Mouse (Mus musculus) embryonic fibroblast, embryonic 13.5 days (primary cell): ENCODE data around the gene Rtl5.

Source experiments
- CTCF ChIP-seq: IDR thresholded peaks from 2 replicates; pipeline ENCODE4 v1.5.1; 2011; ENCODE audit warnings: mild to moderate bottlenecking, control low read depth, low read length, moderate library complexity, borderline replicate concordance; ENCODE audit not compliant: insufficient read depth
- POLR2A ChIP-seq: IDR thresholded peaks from 2 replicates; pipeline ENCODE4 v1.6.1; 2011; ENCODE audit warnings: low read depth, mild to moderate bottlenecking, control low read depth, low read length, moderate library complexity

DNA sequence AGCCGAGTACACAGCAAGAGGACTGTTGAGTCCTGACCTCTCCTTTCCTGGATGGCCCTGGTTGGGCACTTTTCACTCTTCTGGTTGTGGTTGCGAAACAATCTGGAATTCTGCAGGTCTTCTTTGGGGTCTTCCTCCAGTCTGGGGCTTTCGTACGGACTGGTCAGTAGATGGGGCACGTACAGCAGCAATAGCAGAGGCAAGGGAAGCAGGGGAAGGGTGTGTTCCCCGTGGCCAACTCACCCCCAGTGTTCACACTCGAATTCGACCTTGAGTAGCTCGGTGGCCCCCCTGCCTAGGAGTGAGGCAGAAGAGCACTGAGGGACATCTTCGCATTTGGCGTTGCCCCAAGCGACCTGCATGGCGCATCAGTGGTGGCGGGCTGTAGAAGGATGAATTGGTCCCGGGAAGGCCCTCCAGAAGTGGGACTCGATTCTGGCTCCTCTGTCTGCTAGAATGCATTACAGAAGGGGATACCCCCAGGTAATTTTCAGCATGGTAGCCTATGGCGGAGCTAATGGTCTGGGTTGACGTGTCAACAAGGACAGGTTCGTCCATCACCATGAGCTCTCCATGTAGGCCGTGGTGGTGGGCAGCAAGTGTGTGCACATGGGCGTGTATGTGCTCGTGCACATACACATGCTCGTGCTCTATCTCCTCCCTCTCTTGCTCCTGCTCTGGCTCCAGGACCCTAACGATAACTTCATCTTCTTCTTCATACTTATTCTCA lies 2.1 kb downstream of the Rtl5 start:
- no peak for TF ChIP-seq CTCF
- no peak for TF ChIP-seq POLR2A
